Mouse (Mus musculus): ENCODE measurements around the gene Cxcl16. TPM values are rescaled to one million over a fixed set of nuclear protein-coding genes. Genes with fewer than 3 reads are reported as not detected.
"Not testable (repeated sequence)": the region's sequence is repeated elsewhere in the genome, so short reads cannot be mapped to it uniquely, and the experiment has no call there.

Cxcl16 gene
- polyA plus RNA-seq, 1 experiment = 48.0 TPM

GRCm38 (mm10) chr11:70432895-70433568 lies 26.8 kb downstream of the Cxcl16 start:
- no peaks in the 10 kb centered on the region for H3K4me1 ChIP-seq (ENCODE audit: control insufficient read depth, insufficient read depth, insufficient read length, low read length)
- H3K27ac ChIP-seq (ENCODE audit: insufficient read depth, low read depth, low read length) = peak overlapping the region; percentile 50
- peak overlapping the region; percentile 55 for H3K4me3 ChIP-seq (ENCODE audit: low read depth, low read length)
- H3K27me3 ChIP-seq (ENCODE audit: control insufficient read depth, insufficient read depth, low read length) = no peaks in the 10 kb centered on the region
- TF ChIP-seq CTCF (IDR thresholded peaks at IDR 0.05; ENCODE audit: extremely low read depth, insufficient read length, insufficient replicate concordance, low read depth, low read length) (no peak), POLR2A (IDR thresholded peaks at IDR 0.05; ENCODE audit: low read depth, low read length) (no peak)
- peaks cover 11% of the 10 kb centered on the region; the same call in 1 of the 2 replicates for H3K36me3 ChIP-seq (ENCODE audit: control insufficient read depth, insufficient read depth, low read length)
- 8% methylated on average over 15 of the region's 15 CpGs for WGBS

GRCm38 (mm10) chr11:70432048-70432894 lies 27.5 kb downstream of the Cxcl16 start, which contains the start of gene Arrb2:
Arrb2 (plus strand) TSS chr11:70432635.
- no peaks in the 10 kb centered on the region for H3K27me3 ChIP-seq (ENCODE audit: control insufficient read depth, insufficient read depth, low read length)
- peak; percentile 67 for TF ChIP-seq POLR2A (IDR thresholded peaks at IDR 0.05; ENCODE audit: low read depth, low read length)
- peak; percentile 65; the same call in 1 of the 2 replicates for TF ChIP-seq CTCF (IDR thresholded peaks at IDR 0.05; ENCODE audit: extremely low read depth, insufficient read length, insufficient replicate concordance, low read depth, low read length)
- H3K36me3 ChIP-seq (ENCODE audit: control insufficient read depth, insufficient read depth, low read length) = peaks cover 9% of the 10 kb centered on the region; the same call in 1 of the 2 replicates
- H3K27ac ChIP-seq (ENCODE audit: insufficient read depth, low read depth, low read length) = peak within 1 kb of the TSS; percentile 50
- H3K4me3 ChIP-seq (ENCODE audit: low read depth, low read length) = peak within 1 kb of the TSS; percentile 55
- WGBS = under 1% methylated on average over 75 of the region's 75 CpGs
- no peaks in the 10 kb centered on the region for H3K4me1 ChIP-seq (ENCODE audit: control insufficient read depth, insufficient read depth, insufficient read length, low read length)

GRCm38 (mm10) chr11:70431574-70431973 lies 28.2 kb downstream of the Cxcl16 start:
- TF ChIP-seq CTCF (IDR thresholded peaks at IDR 0.05; ENCODE audit: extremely low read depth, insufficient read length, insufficient replicate concordance, low read depth, low read length) = no peak
- peaks cover 6% of the 10 kb centered on the region; the same call in 1 of the 2 replicates for H3K36me3 ChIP-seq (ENCODE audit: control insufficient read depth, insufficient read depth, low read length)
- WGBS = 38% methylated on average over 5 of the region's 5 CpGs
- H3K27ac ChIP-seq (ENCODE audit: insufficient read depth, low read depth, low read length) = no peak overlapping the region
- no peaks in the 10 kb centered on the region for H3K27me3 ChIP-seq (ENCODE audit: control insufficient read depth, insufficient read depth, low read length)
- H3K4me1 ChIP-seq (ENCODE audit: control insufficient read depth, insufficient read depth, insufficient read length, low read length) = no peaks in the 10 kb centered on the region
- no peak overlapping the region for H3K4me3 ChIP-seq (ENCODE audit: low read depth, low read length)

- not testable (repeated sequence) for H3K27me3 ChIP-seq (ENCODE audit: control insufficient read depth, insufficient read depth, low read length); H3K27ac ChIP-seq (ENCODE audit: insufficient read depth, low read depth, low read length); H3K36me3 ChIP-seq (ENCODE audit: control insufficient read depth, insufficient read depth, low read length); H3K4me3 ChIP-seq (ENCODE audit: low read depth, low read length); H3K4me1 ChIP-seq (ENCODE audit: control insufficient read depth, insufficient read depth, insufficient read length, low read length)
- 73% methylated on average over 6 of the region's 6 CpGs for WGBS
Measured at GRCm38 (mm10) chr11:70426598-70426997, 33.2 kb downstream of the Cxcl16 start.

GRCm38 (mm10) chr11:70419486-70419885 lies 40.3 kb downstream of the Cxcl16 start:
- WGBS = 56% methylated on average over 5 of the region's 5 CpGs
- Histone ChIP-seq H3K36me3 (ENCODE audit: control insufficient read depth, insufficient read depth, low read length) (no peaks in the 10 kb centered on the region), H3K27me3 (ENCODE audit: control insufficient read depth, insufficient read depth, low read length) (no peaks in the 10 kb centered on the region), H3K4me3 (ENCODE audit: low read depth, low read length) (no peak overlapping the region), H3K4me1 (ENCODE audit: control insufficient read depth, insufficient read depth, insufficient read length, low read length) (no peaks in the 10 kb centered on the region), H3K27ac (ENCODE audit: insufficient read depth, low read depth, low read length) (no peak overlapping the region)
- TF ChIP-seq CTCF (IDR thresholded peaks at IDR 0.05; ENCODE audit: extremely low read depth, insufficient read length, insufficient replicate concordance, low read depth, low read length) (no peak), POLR2A (IDR thresholded peaks at IDR 0.05; ENCODE audit: low read depth, low read length) (no peak)

- Histone ChIP-seq H3K4me3 (ENCODE audit: low read depth, low read length) (no peak overlapping the region), H3K27ac (ENCODE audit: insufficient read depth, low read depth, low read length) (no peak overlapping the region)
- no peak for TF ChIP-seq CTCF (IDR thresholded peaks at IDR 0.05; ENCODE audit: extremely low read depth, insufficient read length, insufficient replicate concordance, low read depth, low read length)
- TF ChIP-seq POLR2A (IDR thresholded peaks at IDR 0.05; ENCODE audit: low read depth, low read length) = no peak
Measured at GRCm38 (mm10) chr11:70418199-70418598, 41.6 kb downstream of the Cxcl16 start.

GRCm38 (mm10) chr11:70413961-70414360 lies 45.8 kb downstream of the Cxcl16 start:
- TF ChIP-seq POLR2A (IDR thresholded peaks at IDR 0.05; ENCODE audit: low read depth, low read length) (no peak), CTCF (IDR thresholded peaks at IDR 0.05; ENCODE audit: extremely low read depth, insufficient read length, insufficient replicate concordance, low read depth, low read length) (peak; percentile 42; the same call in 1 of the 2 replicates)
- WGBS = 5% methylated on average over 3 of the region's 3 CpGs
- Histone ChIP-seq H3K27ac (ENCODE audit: insufficient read depth, low read depth, low read length) (no peak overlapping the region), H3K36me3 (ENCODE audit: control insufficient read depth, insufficient read depth, low read length) (no peaks in the 10 kb centered on the region), H3K27me3 (ENCODE audit: control insufficient read depth, insufficient read depth, low read length) (no peaks in the 10 kb centered on the region), H3K4me3 (ENCODE audit: low read depth, low read length) (no peak overlapping the region), H3K4me1 (ENCODE audit: control insufficient read depth, insufficient read depth, insufficient read length, low read length) (peaks cover 5% of the 10 kb centered on the region; the same call in 1 of the 2 replicates)

More at GRCm38 (mm10) chr11:70418199-70418598, 41.6 kb downstream of the Cxcl16 start:
- Histone ChIP-seq H3K36me3 (ENCODE audit: control insufficient read depth, insufficient read depth, low read length) (no peaks in the 10 kb centered on the region), H3K4me1 (ENCODE audit: control insufficient read depth, insufficient read depth, insufficient read length, low read length) (no peaks in the 10 kb centered on the region), H3K27me3 (ENCODE audit: control insufficient read depth, insufficient read depth, low read length) (no peaks in the 10 kb centered on the region)
- WGBS = 62% methylated on average over 4 of the region's 4 CpGs

Measured in small intestine, adult 2 months (tissue).